Mouse (Mus musculus) frontal cortex, postnatal 10 days (tissue): ENCODE data around the gene Hmgcs1.

Source experiments
- DNase-seq, 2 experiments: peaks; one replicate each; pipeline ENCODE4 v3.0.0; 2022; ENCODE audit warnings: low spot score in 2 of 2, mixed read lengths in 1 of 2

Gene Hmgcs1

DNA sequence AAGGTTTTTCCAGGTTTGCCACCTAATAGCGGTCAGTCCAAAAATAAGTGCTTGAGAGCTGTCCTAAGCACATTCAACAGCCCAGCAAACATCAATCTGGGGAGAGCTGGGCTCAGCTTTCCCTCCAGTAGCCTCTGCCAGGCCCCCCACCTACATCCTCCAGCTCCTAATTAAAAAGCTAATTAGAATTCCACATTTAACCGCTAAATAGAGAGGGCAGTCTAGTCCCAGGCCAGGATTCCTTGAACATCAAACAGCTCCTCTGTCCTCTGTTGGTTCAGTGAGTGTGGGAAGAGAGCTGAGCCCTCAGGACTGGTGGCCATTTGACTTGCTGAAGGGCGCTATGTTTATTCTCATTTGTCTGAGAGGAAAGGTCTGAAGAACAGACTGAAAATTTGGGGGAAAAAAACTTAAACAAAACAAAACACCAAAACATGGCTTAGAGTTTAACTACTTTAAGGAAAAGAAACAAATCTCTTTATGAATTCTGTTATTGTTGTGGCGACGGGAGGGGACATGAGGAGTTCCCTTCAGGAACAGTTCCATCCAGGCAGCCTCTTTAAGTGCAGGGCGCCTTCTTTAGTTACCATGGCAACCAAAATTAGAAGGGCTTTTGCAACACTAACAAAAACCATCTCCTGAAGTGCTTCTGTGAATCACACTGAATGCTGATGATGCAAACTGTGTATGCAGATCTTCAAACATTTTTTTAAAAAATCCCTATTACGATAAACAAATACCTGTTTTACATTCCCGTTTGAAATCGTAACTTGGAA, 63.9 kb downstream of the Hmgcs1 start:
- DNase-seq = peak; percentile 38 to 54

DNA sequence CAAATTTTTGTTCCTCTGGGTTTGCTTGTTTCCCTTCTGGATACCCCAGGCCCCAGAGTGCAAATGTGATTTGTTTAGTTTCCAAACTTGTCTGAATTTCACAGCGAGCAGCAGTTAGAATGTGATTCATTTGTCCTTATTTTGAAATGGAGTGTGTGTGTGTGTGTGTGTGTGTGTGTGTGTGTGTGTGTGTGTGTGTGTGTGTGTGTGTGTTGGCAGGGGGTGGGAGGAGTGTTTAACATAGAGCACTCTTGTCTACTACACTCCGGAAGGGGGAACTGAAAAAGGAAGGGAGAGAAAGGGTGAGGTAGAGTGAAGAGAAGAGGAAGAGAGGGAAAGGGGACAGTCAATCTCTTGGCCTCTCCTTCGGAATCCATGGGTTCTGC, 64.4 kb downstream of the Hmgcs1 start:
- no peak for DNase-seq

DNA sequence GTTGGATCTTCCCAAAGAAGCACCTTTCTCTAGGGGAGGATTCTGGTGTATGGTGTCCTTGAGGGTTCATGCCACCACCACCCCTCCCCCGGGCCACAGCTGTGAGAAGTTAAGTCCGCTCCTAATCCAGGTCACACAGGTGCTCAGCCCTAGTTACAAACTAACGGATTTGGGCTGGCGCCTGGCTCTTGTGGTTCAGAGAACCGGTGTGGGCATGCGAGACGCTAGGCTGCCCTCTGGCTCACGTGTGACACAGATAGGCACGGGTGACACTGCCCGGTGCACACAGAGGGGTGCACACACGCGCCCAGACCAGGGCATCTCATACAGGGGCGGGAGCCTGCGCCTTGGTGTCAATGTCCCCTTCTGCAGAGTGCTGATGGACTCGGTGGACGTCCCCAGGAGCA, 65.0 kb downstream of the Hmgcs1 start:
- peak; percentile 46 to 55 for DNase-seq

- DNase-seq = peak; percentile 83 to 87
Observed at GRCm38 (mm10) chr13:119755681-119756471, 65.7 kb downstream of the Hmgcs1 start, which contains the start of gene Nim1k. Gene Nim1k, minus strand, starts transcription at chr13:119755882.

- no peak for DNase-seq
Observed at GRCm38 (mm10) chr13:119756831-119757230, 66.7 kb downstream of the Hmgcs1 start.
